Mouse (Mus musculus): ENCODE data around the gene Cxcl3.
"Not testable (repeated sequence)": the region's sequence is repeated elsewhere in the genome, so short reads cannot be mapped to it uniquely, and the experiment has no call there.

Gene Cxcl3

GRCm38 (mm10) chr5:90790074-90790502 is 4.2 kb downstream of the Cxcl3 start:
- no peak for DNase-seq (ENCODE audit: low spot score in 2 of 2)

- DNase-seq (ENCODE audit: low spot score in 2 of 2), result no peak
These were observed 8.3 kb downstream of the Cxcl3 start, which contains the start of gene Cxcl15 for GRCm38 (mm10) chr5:90794195-90794625. TSS of gene Cxcl15 (plus strand) at chr5:90794534.

- DNase-seq (ENCODE audit: low spot score in 2 of 2), result not testable (repeated sequence)
These were observed 9.5 kb downstream of the Cxcl3 start for GRCm38 (mm10) chr5:90795392-90795791.

- no peak for DNase-seq (ENCODE audit: low spot score in 2 of 2)
These were observed 18.7 kb downstream of the Cxcl3 start for GRCm38 (mm10) chr5:90804574-90804973.

GRCm38 (mm10) chr5:90806050-90806449 is 20.1 kb downstream of the Cxcl3 start:
- no peak for DNase-seq (ENCODE audit: low spot score in 2 of 2)

- DNase-seq (ENCODE audit: low spot score in 2 of 2), result no peak
These were observed 21.5 kb downstream of the Cxcl3 start for GRCm38 (mm10) chr5:90807176-90807950.

GRCm38 (mm10) chr5:90819756-90820155 is 33.9 kb downstream of the Cxcl3 start:
- no peak for DNase-seq (ENCODE audit: low spot score in 2 of 2)

GRCm38 (mm10) chr5:90832145-90832767 is 46.4 kb downstream of the Cxcl3 start:
- no peak for DNase-seq (ENCODE audit: low spot score in 2 of 2)

- no peak for DNase-seq (ENCODE audit: low spot score in 2 of 2)
These were observed 47.0 kb downstream of the Cxcl3 start for GRCm38 (mm10) chr5:90832768-90833388.

- DNase-seq (ENCODE audit: low spot score in 2 of 2), result no peak
These were observed 48.5 kb downstream of the Cxcl3 start for GRCm38 (mm10) chr5:90834436-90834835.

- DNase-seq (ENCODE audit: low spot score in 2 of 2), result no peak
These were observed 52.7 kb downstream of the Cxcl3 start for GRCm38 (mm10) chr5:90838582-90838981.
